Mouse (Mus musculus): Measurements from ENCODE around the gene Vps50. TPM values are rescaled to one million over a fixed set of nuclear protein-coding genes. Genes with fewer than 3 reads are reported as not detected.

The Vps50 gene
- total RNA-seq (2012; rRNA removed): 17.0 and 22.3 TPM in 2 replicates
- total RNA-seq (2014; rRNA removed): 39.1 and 45.3 TPM in 2 replicates
- polyA plus RNA-seq (2012; ENCODE audit: insufficient read length, low read depth): 19.5 and 19.6 TPM in 2 replicates

GRCm38 (mm10) chr6:3498162-3498848 is at the start of gene Vps50, which contains the start of gene Hepacam2:
TSS of gene Vps50 (plus strand) at chr6:3498382.
TSS of gene Hepacam2 (minus strand) at chr6:3498298.
- no peaks in the 10 kb centered on the region for H3K27me3 ChIP-seq (replicated peaks)
- dilution Hi-C loops (cut with MboI; ENCODE audit: extremely low pct_ligation_motif_present, extremely low pct_unique_long_range_greater_than_20kb, low sequenced_read_pairs): no loop called here
- H3K9me3 ChIP-seq (replicated peaks; ENCODE audit: low read length): no peaks in the 10 kb centered on the region
- H3K9ac ChIP-seq (ENCODE audit: insufficient read depth, low read depth): peak within 1 kb of the TSS; percentile 62
- peak within 1 kb of the TSS; percentile 63 to 86 (median 74) for H3K4me3 ChIP-seq (replicated peaks in 1 of 3; ENCODE audit: low read depth in 2 of 3, low read length in 2 of 3, poor library complexity in 1 of 3)
- TF ChIP-seq EP300 (IDR thresholded peaks at IDR 0.05; ENCODE audit: low read length) (no peak), NELFE (IDR thresholded peaks at IDR 0.05; ENCODE audit: low read depth, low read length) (peak; percentile 72), MAX (IDR thresholded peaks at IDR 0.05; ENCODE audit: low read length) (peak; percentile 94), ZMIZ1 (IDR thresholded peaks at IDR 0.05; ENCODE audit: low read depth, low read length) (no peak), TBP (conservative IDR thresholded peaks at IDR 0.05; ENCODE audit: low read depth, low read length) (peak; percentile 79), BHLHE40 (IDR thresholded peaks at IDR 0.05; ENCODE audit: low read depth, low read length) (peak; percentile 67), TCF12 (IDR thresholded peaks at IDR 0.05; ENCODE audit: low read depth, low read length) (peak; percentile 71), POLR2A (IDR thresholded peaks at IDR 0.05; ENCODE audit: low read depth, low read length) (peak; percentile 76), USF1 (IDR thresholded peaks at IDR 0.05; ENCODE audit: low read depth, low read length) (peak; percentile 99), IRF4 (IDR thresholded peaks at IDR 0.05; ENCODE audit: low read depth, low read length) (0 out of 2 replicates have a peak, but pooled peaks have one; percentile 47), CHD1 (IDR thresholded peaks at IDR 0.05; ENCODE audit: low read depth, low read length) (no peak), POLR2AphosphoS2 (IDR thresholded peaks at IDR 0.05; ENCODE audit: low read depth, low read length) (no peak), ZNF384 (IDR thresholded peaks at IDR 0.05; ENCODE audit: low read depth, low read length) (no peak), MYC (IDR thresholded peaks at IDR 0.05; ENCODE audit: low read depth, low read length) (peak; percentile 89; the same call in 1 of the 2 replicates), MXI1 (IDR thresholded peaks at IDR 0.05; ENCODE audit: low read depth, low read length) (peak; percentile 90; the same call in 1 of the 2 replicates), ETS1 (conservative IDR thresholded peaks at IDR 0.05; ENCODE audit: low read depth, low read length) (no peak), JUND (conservative IDR thresholded peaks at IDR 0.05; ENCODE audit: low read depth, low read length) (no peak), RAD21 (IDR thresholded peaks at IDR 0.05; ENCODE audit: low read depth, low read length) (no peak), ELF1 (IDR thresholded peaks at IDR 0.05; ENCODE audit: low read depth, low read length) (peak; percentile 82), GABPA (IDR thresholded peaks at IDR 0.05; ENCODE audit: insufficient replicate concordance, low read depth, low read length) (peak; percentile 80; the same call in 1 of the 2 replicates), HCFC1 (IDR thresholded peaks at IDR 0.05; ENCODE audit: low read depth, low read length) (peak; percentile 99), KAT2A (IDR thresholded peaks at IDR 0.05; ENCODE audit: insufficient replicate concordance, low read length) (peak; percentile 97), USF2 (conservative IDR thresholded peaks at IDR 0.05; ENCODE audit: low read depth, low read length) (peak; percentile 97), CTCF (conservative IDR thresholded peaks at IDR 0.05 in 1 of 2, IDR thresholded peaks at IDR 0.05 in 1 of 2; ENCODE audit: low read depth in 2 of 2, low read length in 2 of 2) (no peak), JUN (IDR thresholded peaks at IDR 0.05; ENCODE audit: insufficient read depth, low read depth, low read length) (no peak), SIN3A (IDR thresholded peaks at IDR 0.05; ENCODE audit: low read length) (peak; percentile 98), NRF1 (IDR thresholded peaks at IDR 0.05; ENCODE audit: low read depth, low read length) (peak; percentile 61), UBTF (IDR thresholded peaks at IDR 0.05; ENCODE audit: low read depth, low read length) (no peak)
- peaks cover 0 to 20% of the 10 kb centered on the region in 2 experiments; a peak in 3 of 4 replicates for H3K4me1 ChIP-seq (ENCODE audit: control insufficient read depth in 1 of 2, insufficient read depth in 2 of 2)
- H3K36me3 ChIP-seq (replicated peaks in 1 of 2; ENCODE audit: control insufficient read depth in 1 of 2, insufficient read depth in 1 of 2, low read length in 1 of 2): no peaks in the 10 kb centered on the region
- H3K79me2 ChIP-seq (replicated peaks; ENCODE audit: control insufficient read depth, extremely low read depth, insufficient read depth, poor library complexity, severe bottlenecking): peaks cover 14% of the 10 kb centered on the region
- in situ Hi-C loops (cut with MboI; ENCODE audit: low pct_ligation_motif_present, low pct_unique_long_range_greater_than_20kb, low sequenced_read_pairs): no loop called here
- H3K4me2 ChIP-seq (ENCODE audit: insufficient read depth, low read depth, poor library complexity, severe bottlenecking): peak within 1 kb of the TSS; percentile 81
- H3K27ac ChIP-seq (ENCODE audit: insufficient read depth, low read depth): no peak within 1 kb of the TSS
- peak; percentile 89 for DNase-seq (ENCODE audit: extremely low read depth)

Measured in CH12.LX (cell line).